Mouse (Mus musculus): ENCODE data around the gene Hdac7.

Gene Hdac7

GRCm38 (mm10) chr15:97828901-97829338, 15.4 kb downstream of the Hdac7 start:
- H3K27me3 ChIP-seq (ENCODE audit: insufficient read depth, low read length): peaks cover 88% of the 10 kb centered on the region
- no peaks in the 10 kb centered on the region for H3K9me3 ChIP-seq (ENCODE audit: low read length)
- no peaks in the 10 kb centered on the region for H3K36me3 ChIP-seq (ENCODE audit: insufficient read depth, low read length)
- H3K4me3 ChIP-seq (replicated peaks; ENCODE audit: low read length): no peak overlapping the region
- H3K4me1 ChIP-seq (replicated peaks; ENCODE audit: low read depth, low read length): peaks cover 62% of the 10 kb centered on the region
- no peak for TF ChIP-seq NANOG (IDR thresholded peaks at IDR 0.05; ENCODE audit: borderline replicate concordance, low read length)
- no peak for TF ChIP-seq POU5F1 (IDR thresholded peaks at IDR 0.05; ENCODE audit: borderline replicate concordance, low read length)
- TF ChIP-seq CTCF (conservative IDR thresholded peaks at IDR 0.05; ENCODE audit: low read length): no peak; the same call in 1 of the 2 replicates

GRCm38 (mm10) chr15:97828221-97828842, 16.0 kb downstream of the Hdac7 start:
- TF ChIP-seq NANOG (IDR thresholded peaks at IDR 0.05; ENCODE audit: borderline replicate concordance, low read length) (no peak), POU5F1 (IDR thresholded peaks at IDR 0.05; ENCODE audit: borderline replicate concordance, low read length) (no peak), CTCF (conservative IDR thresholded peaks at IDR 0.05; ENCODE audit: low read length) (no peak)
- peaks cover 88% of the 10 kb centered on the region for H3K27me3 ChIP-seq (ENCODE audit: insufficient read depth, low read length)
- no peaks in the 10 kb centered on the region for H3K9me3 ChIP-seq (ENCODE audit: low read length)
- H3K4me1 ChIP-seq (replicated peaks; ENCODE audit: low read depth, low read length): peaks cover 60% of the 10 kb centered on the region
- H3K36me3 ChIP-seq (ENCODE audit: insufficient read depth, low read length): no peaks in the 10 kb centered on the region
- no peak overlapping the region for H3K4me3 ChIP-seq (replicated peaks; ENCODE audit: low read length)

- Histone ChIP-seq H3K4me1 (replicated peaks; ENCODE audit: low read depth, low read length) (peaks cover 56% of the 10 kb centered on the region), H3K9me3 (ENCODE audit: low read length) (no peaks in the 10 kb centered on the region), H3K27me3 (ENCODE audit: insufficient read depth, low read length) (peaks cover 87% of the 10 kb centered on the region), H3K4me3 (replicated peaks; ENCODE audit: low read length) (no peak overlapping the region), H3K36me3 (ENCODE audit: insufficient read depth, low read length) (no peaks in the 10 kb centered on the region)
- TF ChIP-seq NANOG (IDR thresholded peaks at IDR 0.05; ENCODE audit: borderline replicate concordance, low read length) (no peak), CTCF (conservative IDR thresholded peaks at IDR 0.05; ENCODE audit: low read length) (no peak), POU5F1 (IDR thresholded peaks at IDR 0.05; ENCODE audit: borderline replicate concordance, low read length) (no peak)
Measured at GRCm38 (mm10) chr15:97827401-97827800, 16.9 kb downstream of the Hdac7 start.

- TF ChIP-seq NANOG (IDR thresholded peaks at IDR 0.05; ENCODE audit: borderline replicate concordance, low read length) (no peak), CTCF (conservative IDR thresholded peaks at IDR 0.05; ENCODE audit: low read length) (no peak), POU5F1 (IDR thresholded peaks at IDR 0.05; ENCODE audit: borderline replicate concordance, low read length) (no peak)
- H3K4me1 ChIP-seq (replicated peaks; ENCODE audit: low read depth, low read length): peaks cover 55% of the 10 kb centered on the region
- no peak overlapping the region; the same call in 1 of the 2 replicates for H3K4me3 ChIP-seq (replicated peaks; ENCODE audit: low read length)
- no peaks in the 10 kb centered on the region for H3K9me3 ChIP-seq (ENCODE audit: low read length)
- H3K36me3 ChIP-seq (ENCODE audit: insufficient read depth, low read length): no peaks in the 10 kb centered on the region
- peaks cover 86% of the 10 kb centered on the region for H3K27me3 ChIP-seq (ENCODE audit: insufficient read depth, low read length)
Measured at GRCm38 (mm10) chr15:97826588-97827261, 17.6 kb downstream of the Hdac7 start.

- H3K27me3 ChIP-seq (ENCODE audit: insufficient read depth, low read length): peaks cover 85% of the 10 kb centered on the region
- TF ChIP-seq NANOG (IDR thresholded peaks at IDR 0.05; ENCODE audit: borderline replicate concordance, low read length) (no peak), CTCF (conservative IDR thresholded peaks at IDR 0.05; ENCODE audit: low read length) (no peak)
- H3K9me3 ChIP-seq (ENCODE audit: low read length): no peaks in the 10 kb centered on the region
- peaks cover 62% of the 10 kb centered on the region for H3K4me1 ChIP-seq (replicated peaks; ENCODE audit: low read depth, low read length)
- peak overlapping the region; percentile 62 for H3K4me3 ChIP-seq (replicated peaks; ENCODE audit: low read length)
- H3K36me3 ChIP-seq (ENCODE audit: insufficient read depth, low read length): no peaks in the 10 kb centered on the region
Measured at GRCm38 (mm10) chr15:97825941-97826587, 18.2 kb downstream of the Hdac7 start.

- Histone ChIP-seq H3K9me3 (ENCODE audit: low read length) (no peaks in the 10 kb centered on the region), H3K36me3 (ENCODE audit: insufficient read depth, low read length) (no peaks in the 10 kb centered on the region), H3K4me3 (replicated peaks; ENCODE audit: low read length) (peak overlapping the region; percentile 62), H3K4me1 (replicated peaks; ENCODE audit: low read depth, low read length) (peaks cover 65% of the 10 kb centered on the region), H3K27me3 (ENCODE audit: insufficient read depth, low read length) (peaks cover 84% of the 10 kb centered on the region)
- TF ChIP-seq POU5F1 (IDR thresholded peaks at IDR 0.05; ENCODE audit: borderline replicate concordance, low read length): no peak
- TF ChIP-seq CTCF (conservative IDR thresholded peaks at IDR 0.05; ENCODE audit: low read length): no peak
- TF ChIP-seq NANOG (IDR thresholded peaks at IDR 0.05; ENCODE audit: borderline replicate concordance, low read length): no peak
Measured at GRCm38 (mm10) chr15:97825071-97825940, 19.0 kb downstream of the Hdac7 start.

GRCm38 (mm10) chr15:97824042-97824441, 20.3 kb downstream of the Hdac7 start:
- no peak for TF ChIP-seq CTCF (conservative IDR thresholded peaks at IDR 0.05; ENCODE audit: low read length)
- no peak for TF ChIP-seq POU5F1 (IDR thresholded peaks at IDR 0.05; ENCODE audit: borderline replicate concordance, low read length)
- TF ChIP-seq NANOG (IDR thresholded peaks at IDR 0.05; ENCODE audit: borderline replicate concordance, low read length): no peak
- no peaks in the 10 kb centered on the region for H3K36me3 ChIP-seq (ENCODE audit: insufficient read depth, low read length)
- peaks cover 60% of the 10 kb centered on the region for H3K4me1 ChIP-seq (replicated peaks; ENCODE audit: low read depth, low read length)
- peaks cover 76% of the 10 kb centered on the region for H3K27me3 ChIP-seq (ENCODE audit: insufficient read depth, low read length)
- H3K9me3 ChIP-seq (ENCODE audit: low read length): no peaks in the 10 kb centered on the region
- H3K4me3 ChIP-seq (replicated peaks; ENCODE audit: low read length): no peak overlapping the region

- Histone ChIP-seq H3K27me3 (ENCODE audit: insufficient read depth, low read length) (peaks cover 70% of the 10 kb centered on the region), H3K4me3 (replicated peaks; ENCODE audit: low read length) (no peak overlapping the region), H3K36me3 (ENCODE audit: insufficient read depth, low read length) (no peaks in the 10 kb centered on the region), H3K9me3 (ENCODE audit: low read length) (no peaks in the 10 kb centered on the region), H3K4me1 (replicated peaks; ENCODE audit: low read depth, low read length) (peaks cover 54% of the 10 kb centered on the region)
- TF ChIP-seq POU5F1 (IDR thresholded peaks at IDR 0.05; ENCODE audit: borderline replicate concordance, low read length) (no peak), NANOG (IDR thresholded peaks at IDR 0.05; ENCODE audit: borderline replicate concordance, low read length) (no peak), CTCF (conservative IDR thresholded peaks at IDR 0.05; ENCODE audit: low read length) (no peak)
Measured at GRCm38 (mm10) chr15:97823479-97823878, 20.8 kb downstream of the Hdac7 start.

Measured in E14TG2a.4 (cell line).